Mouse (Mus musculus): ENCODE measurements at regions not wholly inside any gene's neighbourhood (a gene's known extent, or its start where the extent isn't known, plus 50 kb on each side); places are given as distances from the start of the nearest gene placed in this dataset.
"Not testable (repeated sequence)": the region's sequence is repeated elsewhere in the genome, so short reads cannot be mapped to it uniquely, and the experiment has no call there.

- DNase-seq, result no peak
Observed at GRCm38 (mm10) chr1:161728546-161729206, 59.6 kb downstream of the Fasl start.

GRCm38 (mm10) chr1:161727357-161727756 is 60.9 kb downstream of the Fasl start:
- not testable (repeated sequence) for DNase-seq

GRCm38 (mm10) chr1:161726098-161726497 is 62.2 kb downstream of the Fasl start:
- not testable (repeated sequence) for DNase-seq

GRCm38 (mm10) chr1:161719876-161720275 is 68.4 kb downstream of the Fasl start:
- no peak for DNase-seq

GRCm38 (mm10) chr1:161718254-161718653 is 70.0 kb downstream of the Fasl start:
- DNase-seq, result no peak

- DNase-seq, result no peak
Observed at GRCm38 (mm10) chr1:161712918-161713317, 75.4 kb downstream of the Fasl start.

- no peak for DNase-seq
Observed at GRCm38 (mm10) chr1:161712283-161712682, 76.0 kb downstream of the Fasl start.

- no peak for DNase-seq
Observed at GRCm38 (mm10) chr1:161707049-161707448, 81.2 kb downstream of the Fasl start.

- DNase-seq, result no peak
Observed at GRCm38 (mm10) chr1:161704961-161705360, 83.3 kb downstream of the Fasl start.

GRCm38 (mm10) chr1:161704527-161704926 is 83.8 kb downstream of the Fasl start:
- DNase-seq, result peak; percentile 78

- no peak for DNase-seq
Observed at GRCm38 (mm10) chr1:161695886-161696285, 92.4 kb downstream of the Fasl start.

- DNase-seq, result no peak
Observed at GRCm38 (mm10) chr1:161693768-161694160, 94.5 kb downstream of the Fasl start.

- DNase-seq, result peak; percentile 84
Observed at GRCm38 (mm10) chr1:161692836-161693767, 95.2 kb downstream of the Fasl start.

GRCm38 (mm10) chr1:161688946-161689345 is 99.3 kb downstream of the Fasl start:
- peak; percentile 76 for DNase-seq

GRCm38 (mm10) chr1:161687548-161687947 is 100.7 kb downstream of the Fasl start:
- peak; percentile 72 for DNase-seq

GRCm38 (mm10) chr1:161680558-161680957 is 107.7 kb downstream of the Fasl start:
- DNase-seq, result no peak

- DNase-seq, result no peak
Observed at GRCm38 (mm10) chr1:161670937-161671336, 117.4 kb downstream of the Fasl start.

GRCm38 (mm10) chr1:161664321-161664720 is 124.0 kb downstream of the Fasl start:
- peak; percentile 65 for DNase-seq

GRCm38 (mm10) chr1:161663351-161663750 is 124.9 kb downstream of the Fasl start:
- DNase-seq, result no peak

GRCm38 (mm10) chr1:161662241-161662640 is 126.1 kb downstream of the Fasl start:
- no peak for DNase-seq

GRCm38 (mm10) chr1:161657511-161657910 is 130.8 kb downstream of the Fasl start:
- no peak for DNase-seq

GRCm38 (mm10) chr1:161649387-161649786 is 138.9 kb downstream of the Fasl start:
- DNase-seq, result peak; percentile 15

- DNase-seq, result no peak
Observed at GRCm38 (mm10) chr1:161632098-161632497, 137.6 kb downstream of the Tnfsf18 start.

- no peak for DNase-seq
Observed at GRCm38 (mm10) chr1:161621291-161621690, 126.8 kb downstream of the Tnfsf18 start.

Measured in retina, postnatal 1 day (tissue).